Mouse (Mus musculus) naive thymus-derived CD4-positive, alpha-beta T cell, adult 2 months (primary cell): ENCODE results near the gene Fosb.

Experiments
- DNase-seq: peaks from one replicate; pipeline ENCODE4 v3.0.0-alpha.2; 2011; ENCODE audit warnings: low read depth

Fosb gene

DNA sequence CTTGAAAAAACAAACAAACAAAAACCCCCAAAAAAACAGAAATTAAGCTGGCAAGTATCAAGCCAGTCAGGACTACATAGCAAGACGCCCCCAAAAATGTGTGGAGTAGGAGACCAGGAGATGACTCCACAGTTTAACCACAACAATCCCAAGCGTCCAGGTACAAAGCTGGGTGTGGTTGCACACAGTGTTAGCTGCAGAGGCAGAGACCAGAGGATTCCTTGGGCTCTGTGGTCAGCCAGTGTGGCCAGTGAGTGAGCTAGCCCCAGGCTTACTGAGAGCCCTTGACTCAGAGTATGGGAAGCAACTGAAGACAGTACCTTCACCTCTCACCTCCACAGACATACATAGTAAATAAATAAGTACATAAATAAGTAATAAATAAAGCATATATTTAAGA is 22.1 kb upstream of the Fosb start:
- DNase-seq: no peak

DNA sequence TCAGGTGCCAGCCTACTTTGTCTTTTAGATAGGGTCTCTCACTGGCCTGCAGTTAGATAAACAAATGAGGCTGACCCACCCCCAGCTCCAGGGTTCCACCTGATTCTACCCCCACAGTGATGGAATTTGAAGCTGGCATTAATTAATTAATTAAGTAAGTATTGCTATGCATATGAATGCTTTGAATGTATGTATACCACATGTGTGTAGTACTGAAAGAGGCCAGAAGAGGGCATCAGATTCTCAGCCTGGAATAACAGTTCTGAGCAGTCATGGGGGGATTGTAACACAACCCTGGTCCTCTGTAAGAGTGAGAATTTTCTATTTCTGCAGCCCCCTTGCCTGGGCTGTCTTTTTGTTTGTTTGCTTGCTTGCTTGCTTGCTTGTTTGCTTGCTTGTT is 18.6 kb upstream of the Fosb start:
- DNase-seq: peak; percentile 60

DNA sequence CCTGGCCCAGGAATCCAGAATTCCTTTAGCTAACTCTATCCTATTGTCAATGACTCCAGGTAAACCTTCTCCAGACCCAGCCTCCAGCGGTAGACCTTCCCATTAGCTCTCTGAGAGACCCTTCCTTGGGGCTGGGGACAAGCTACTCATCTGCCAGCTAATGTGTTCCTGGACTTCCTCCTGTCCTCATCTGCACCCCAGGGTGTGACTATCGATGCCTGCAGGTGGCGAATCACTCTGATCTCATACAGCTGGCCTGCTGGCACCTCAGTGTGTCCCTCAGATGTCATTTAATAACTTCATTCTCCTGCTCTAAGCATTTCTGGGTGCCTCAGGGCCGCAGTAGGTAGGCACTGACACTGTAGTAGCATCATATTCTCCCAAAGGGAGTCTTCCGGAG is 17.9 kb upstream of the Fosb start:
- DNase-seq: no peak

DNA sequence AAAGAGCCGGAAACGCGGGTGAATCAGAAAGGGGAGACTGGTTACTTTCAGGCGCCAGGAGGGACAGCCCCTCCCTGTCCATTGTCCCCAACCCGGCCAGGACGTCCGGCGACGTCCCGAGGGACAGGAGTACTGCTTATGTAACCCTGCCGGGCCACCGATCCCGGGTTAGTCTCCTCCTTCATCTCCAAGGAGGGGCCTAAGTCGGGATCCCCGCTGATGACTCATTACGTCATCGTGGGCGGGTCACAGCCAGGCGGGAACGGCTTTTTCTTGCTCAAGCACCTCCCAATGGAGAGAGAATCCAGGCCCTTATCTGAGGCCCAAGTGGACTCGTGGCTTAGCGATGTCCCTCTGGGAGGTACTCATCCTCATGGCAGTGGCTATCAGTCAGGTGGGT is 17.3 kb upstream of the Fosb start:
- DNase-seq: peak; percentile 44

DNA sequence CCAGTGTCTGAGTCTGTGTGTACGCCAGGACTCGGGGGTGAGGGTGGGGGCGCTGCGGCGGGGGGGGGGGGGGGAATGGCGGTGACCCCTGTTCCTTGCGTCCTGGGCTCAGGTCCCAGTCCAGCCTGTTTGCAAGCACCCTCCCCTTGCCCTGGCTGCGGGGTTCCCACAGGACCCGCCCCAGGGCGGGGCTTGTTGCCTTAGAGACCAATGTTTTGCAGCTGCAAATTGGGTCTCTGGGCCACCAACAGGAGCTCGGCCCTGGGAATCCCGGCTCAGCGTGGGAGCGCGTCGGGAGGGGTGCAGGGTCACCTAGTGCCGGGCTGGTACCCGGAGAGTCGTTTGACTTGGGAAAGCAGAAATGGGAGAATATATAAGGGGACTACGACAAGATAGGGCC is 16.5 kb upstream of the Fosb start:
- peak; percentile 81 for DNase-seq

DNA sequence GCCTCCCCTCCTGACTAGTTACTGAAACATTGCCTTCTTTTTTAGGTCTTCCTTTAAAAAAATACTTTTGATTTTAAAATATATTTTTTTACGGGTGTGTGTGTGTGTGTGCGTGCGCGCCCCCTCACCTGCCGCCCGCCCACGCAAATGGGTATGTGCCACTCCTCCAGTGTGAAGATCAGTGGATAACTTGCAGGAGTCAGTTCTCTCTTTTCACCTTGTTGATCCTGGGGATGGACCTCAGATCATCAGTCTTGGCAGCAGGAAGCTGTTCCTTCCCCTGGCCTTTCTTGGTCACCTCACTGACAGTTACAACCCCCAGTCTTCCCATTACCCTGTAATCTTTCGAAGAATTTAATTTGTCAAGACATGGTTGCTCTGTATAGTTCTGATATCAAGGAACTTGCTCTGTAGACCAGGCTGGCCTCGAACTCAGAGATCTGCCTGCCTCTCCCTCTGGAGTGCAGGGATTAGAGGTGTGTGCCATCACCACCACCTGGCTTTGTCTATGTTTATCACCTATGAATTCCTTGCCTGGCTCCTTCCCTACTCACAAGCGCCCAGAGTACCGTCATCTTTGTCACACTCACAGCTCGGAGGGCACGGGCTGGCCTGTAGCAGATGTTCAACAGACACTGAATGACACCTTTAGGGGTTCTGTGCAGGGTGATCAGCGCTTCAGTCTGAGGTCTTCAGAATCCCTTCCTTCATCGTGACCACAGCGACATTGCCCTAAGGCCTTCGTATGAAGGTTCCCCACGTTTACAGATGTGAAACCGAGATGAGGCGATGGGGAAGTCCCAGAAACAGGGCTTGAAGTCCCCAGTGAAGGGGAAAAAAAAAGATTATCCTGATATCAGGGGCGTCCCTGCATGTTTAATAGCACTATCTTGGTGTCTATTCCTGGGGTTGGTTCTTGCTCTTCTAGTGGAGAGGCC is 15.7 kb upstream of the Fosb start:
- DNase-seq: peak; percentile 57

DNA sequence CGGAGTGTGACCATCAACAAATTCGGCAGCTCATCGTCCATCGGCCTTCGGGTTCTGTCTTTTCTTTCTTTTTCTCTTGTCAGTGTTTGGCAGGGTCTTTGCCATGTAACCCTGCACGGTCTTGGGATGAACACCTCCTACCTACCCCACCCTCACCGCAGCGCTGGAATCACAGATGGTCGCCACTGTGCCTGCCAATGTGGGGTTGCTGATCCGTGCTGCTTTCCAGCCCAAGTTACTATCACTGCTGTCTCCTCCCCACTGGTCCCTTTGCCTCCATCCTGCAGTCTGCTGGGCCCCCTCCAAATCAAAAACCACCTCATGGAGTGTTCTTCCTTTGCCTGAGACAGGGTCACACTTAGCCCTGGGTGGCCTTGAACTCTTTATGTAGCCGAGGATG is 14.4 kb upstream of the Fosb start:
- no peak for DNase-seq

DNA sequence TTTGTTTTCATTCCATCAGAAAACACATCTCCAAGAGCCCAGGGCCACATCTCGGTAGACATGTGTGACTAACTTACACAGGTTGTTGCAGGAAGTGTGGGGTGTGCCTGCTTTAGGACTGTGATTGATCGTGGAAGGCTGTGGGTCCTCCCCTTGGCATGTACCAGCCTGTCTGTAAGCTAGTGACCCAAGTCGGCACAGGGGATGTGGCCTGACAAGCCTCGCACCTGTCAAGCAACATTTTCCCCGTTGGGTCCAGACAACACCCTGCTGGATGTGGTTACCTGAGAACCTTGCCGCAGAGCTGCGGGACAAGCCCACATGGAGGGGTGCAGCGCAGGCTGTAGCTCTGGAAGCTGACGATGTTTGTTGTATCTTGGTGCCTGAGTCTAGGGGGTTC is 12.6 kb upstream of the Fosb start:
- DNase-seq: peak; percentile 42

DNA sequence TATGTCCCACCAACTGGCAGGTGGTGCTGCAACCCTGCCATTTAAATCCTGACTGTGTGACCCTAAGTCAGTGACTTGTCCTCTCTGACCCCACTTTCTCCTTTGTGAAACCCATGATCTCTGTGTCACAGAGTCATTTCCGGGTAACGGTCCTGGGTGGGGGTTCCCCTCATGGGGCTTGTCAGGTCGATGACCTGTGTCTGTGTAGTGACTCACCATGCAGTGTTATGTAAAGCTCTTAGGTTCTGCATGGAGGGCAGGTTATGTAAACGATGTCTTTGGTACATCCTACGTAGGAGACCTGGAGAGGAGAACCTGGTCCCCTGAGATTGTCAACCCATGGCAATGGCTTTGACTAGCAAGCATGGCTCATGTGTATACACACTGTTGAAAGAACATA is 11.6 kb upstream of the Fosb start:
- peak; percentile 67 for DNase-seq

DNA sequence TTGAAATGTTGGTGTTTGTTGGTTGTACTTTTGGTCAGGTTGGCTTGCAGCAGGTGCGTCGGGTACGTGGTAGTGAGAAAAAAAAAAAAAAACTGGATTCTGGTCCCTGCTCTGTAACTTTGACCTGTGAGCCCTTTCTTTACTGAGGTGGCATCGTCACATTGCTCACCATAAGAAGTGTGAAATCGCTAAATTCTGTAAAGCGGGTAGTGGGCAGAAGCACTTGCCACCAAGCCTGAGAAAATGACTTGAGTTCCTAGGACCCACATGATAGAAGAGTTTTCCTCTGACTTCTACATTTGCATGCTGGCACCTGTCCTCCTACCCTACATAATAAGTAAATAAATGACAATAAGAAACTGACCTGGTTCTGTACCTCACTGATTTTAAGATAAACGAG is 10.8 kb upstream of the Fosb start:
- peak; percentile 55 for DNase-seq

DNA sequence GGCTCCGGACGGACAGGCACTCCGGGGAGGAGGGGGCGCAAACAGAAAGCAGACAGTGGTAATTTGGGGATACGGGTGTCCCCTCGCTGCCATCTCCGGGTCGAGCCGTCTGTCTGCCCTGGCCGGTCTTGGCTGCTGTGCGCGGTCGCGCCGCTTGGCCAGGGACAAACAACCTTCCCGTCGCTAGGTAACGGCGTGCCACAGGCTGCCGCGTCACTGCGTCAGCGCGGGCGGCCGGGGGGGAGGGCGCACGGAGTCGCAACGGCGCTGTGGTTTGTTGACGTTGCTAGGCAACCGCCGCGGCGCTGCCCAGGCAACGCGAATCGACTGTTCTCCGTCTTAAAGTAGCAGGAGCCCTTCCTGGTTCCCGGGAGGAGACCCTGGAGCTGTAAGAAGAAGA is 10.1 kb upstream of the Fosb start:
- DNase-seq: peak; percentile 98

DNA sequence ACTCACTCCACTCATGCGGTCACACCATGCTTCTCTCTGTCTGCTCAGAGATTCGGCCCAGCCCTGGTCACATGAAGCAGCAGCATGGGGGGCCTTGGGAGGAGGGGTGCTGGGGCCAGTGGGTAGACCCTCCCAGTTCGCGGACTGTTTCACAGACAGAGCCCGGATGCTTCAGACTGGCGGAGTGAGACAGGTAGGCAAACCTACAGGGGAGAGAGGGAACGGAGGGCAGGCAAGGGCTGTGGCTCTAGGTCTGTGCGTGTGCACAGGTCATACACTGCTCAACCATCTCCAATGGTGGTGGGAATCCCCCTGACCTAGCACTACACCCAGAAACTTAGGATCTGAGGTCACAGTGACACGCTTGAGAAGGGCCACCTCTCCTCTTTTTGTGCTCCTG is 9.6 kb upstream of the Fosb start:
- no peak for DNase-seq

DNA sequence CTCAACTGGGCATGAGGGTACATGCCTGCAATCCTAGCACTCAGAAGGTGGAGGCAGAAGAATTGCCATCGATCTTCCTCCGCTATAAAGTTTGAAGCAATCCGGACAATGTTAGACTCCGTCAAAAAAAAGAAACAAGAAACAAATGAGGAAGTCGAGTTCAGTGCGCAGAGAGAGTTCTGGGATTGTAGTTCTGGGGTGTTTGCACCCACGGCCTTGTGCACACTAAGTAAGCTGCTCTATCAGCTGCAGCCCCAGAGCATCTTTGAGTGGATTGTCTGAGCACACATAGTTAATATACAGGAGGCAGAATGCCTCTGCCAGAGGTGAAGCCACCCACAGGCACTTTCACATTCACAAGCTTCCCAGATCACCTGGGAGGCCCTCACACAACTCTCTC is 8.8 kb upstream of the Fosb start:
- DNase-seq: no peak

DNA sequence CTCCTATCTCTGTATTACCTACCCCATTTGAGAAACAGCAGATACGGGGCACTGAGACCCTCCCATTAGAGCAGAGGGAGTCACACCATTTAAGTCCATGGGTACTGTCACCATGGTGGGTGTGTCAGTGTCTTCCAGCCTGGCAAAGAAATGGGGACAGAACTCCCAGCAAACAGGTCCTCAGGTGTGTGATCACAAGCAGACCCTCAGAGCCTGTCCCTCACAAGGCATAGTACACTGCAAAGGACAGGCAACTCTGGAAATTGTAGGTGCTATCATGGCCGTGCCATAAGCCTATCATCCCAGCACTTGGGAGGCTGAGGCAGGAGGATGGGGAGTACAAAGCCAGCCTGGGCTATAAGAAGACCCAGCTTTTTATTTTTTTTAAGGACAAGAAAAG is 8.3 kb upstream of the Fosb start:
- no peak for DNase-seq

DNA sequence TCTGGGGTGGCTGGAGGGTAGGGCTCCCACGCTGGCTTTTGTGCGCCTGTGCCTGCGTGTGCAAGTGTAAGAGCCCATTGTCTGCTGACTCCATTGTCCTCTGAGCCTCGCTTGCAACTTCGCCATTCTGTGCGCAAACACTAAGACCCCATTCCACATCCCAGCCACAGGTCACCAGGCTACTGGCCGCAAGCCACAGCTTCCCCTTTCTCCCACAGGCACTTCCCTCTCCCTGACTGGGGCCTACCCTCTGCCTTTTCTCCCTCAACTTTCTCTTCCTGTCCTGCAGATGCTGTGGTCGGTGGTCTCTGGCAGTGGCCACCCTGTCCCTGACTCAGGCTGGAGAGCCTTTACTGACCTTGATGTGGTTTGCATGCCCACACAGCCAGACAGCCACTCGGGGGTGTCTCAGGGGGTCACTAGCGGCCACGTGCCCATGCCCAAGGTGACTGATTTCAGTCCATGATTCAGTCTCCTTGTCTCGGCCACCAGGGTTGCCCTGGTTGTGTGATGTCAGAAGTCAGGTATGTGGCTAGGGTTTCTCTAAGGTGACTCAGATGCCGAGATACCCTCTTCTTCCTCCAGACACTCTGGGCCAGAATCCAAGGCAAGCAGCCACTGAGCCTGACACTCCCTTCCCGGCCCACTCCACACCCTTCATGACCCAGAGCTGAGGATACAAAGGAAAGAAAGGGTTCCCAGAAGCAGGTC is 6.8 kb upstream of the Fosb start:
- no peak for DNase-seq

DNA sequence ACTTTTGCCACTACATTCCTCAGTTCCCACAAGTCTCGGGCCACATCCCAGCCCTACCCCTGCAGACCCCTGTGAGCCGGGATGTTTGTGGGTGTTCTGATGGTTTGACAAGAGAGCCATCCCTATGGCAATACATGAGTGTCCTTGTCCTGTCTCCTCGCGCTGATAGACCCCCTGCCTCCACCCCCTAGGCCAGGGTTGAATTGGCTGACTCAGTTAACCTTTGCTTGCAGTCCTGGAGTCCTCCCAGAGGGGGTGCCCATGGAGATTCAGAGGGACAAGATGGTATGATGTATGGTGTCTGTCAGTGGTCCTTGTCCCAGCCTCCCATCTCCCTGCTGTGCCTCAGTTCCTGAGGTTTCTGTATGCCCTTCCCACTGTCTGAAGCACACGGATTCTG is 4.2 kb upstream of the Fosb start:
- no peak for DNase-seq

DNA sequence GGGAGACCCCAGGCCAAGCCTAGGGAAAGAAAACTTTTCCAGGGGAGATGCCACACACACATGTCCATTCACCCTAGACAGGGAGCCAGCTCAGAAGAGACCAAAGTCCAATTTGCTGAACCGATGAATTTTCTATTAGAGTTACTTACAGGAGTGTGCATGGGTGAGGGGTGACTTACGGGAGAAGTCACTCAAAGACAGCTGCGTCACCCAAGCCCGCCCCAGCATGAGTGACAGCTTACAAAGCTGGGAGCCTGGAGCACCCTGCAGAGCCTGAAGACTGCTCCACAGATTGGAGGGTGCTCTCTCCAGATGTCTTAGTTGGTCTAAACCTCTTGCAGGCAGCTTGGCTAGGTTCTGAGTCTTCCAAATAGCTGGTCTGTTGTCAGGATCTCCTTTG is 2.1 kb upstream of the Fosb start:
- DNase-seq: no peak

DNA sequence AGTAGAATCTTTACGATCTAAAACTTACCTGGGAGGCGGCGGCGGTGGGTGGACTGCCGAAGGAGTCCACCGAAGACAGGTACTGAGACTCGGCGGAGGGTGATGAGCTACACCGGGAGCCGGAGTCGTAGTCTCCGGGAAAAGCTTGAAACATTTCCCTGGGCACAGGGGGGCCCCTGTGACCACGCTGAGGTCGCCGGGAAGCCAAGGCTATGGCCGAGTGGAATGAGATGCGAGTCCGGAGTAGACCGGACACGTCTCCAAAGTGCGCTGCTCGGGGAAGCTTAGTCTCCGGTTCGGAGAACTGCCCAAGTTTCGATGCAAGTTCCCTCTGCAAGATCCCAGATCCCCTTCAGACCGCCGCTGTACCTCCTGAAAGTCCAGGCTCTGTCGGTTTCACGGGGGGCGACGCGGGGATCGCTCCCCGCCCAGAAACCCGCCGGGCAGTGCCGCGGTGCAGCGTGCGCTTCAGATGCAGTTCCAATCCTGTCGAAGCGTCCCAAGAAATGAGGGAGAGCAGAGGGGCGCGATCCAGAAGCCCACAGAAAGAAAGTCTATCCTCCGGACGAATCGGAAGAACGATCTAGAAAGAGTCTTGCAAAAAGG is 470 bp downstream of the Fosb start:
- DNase-seq: peak; percentile 67

DNA sequence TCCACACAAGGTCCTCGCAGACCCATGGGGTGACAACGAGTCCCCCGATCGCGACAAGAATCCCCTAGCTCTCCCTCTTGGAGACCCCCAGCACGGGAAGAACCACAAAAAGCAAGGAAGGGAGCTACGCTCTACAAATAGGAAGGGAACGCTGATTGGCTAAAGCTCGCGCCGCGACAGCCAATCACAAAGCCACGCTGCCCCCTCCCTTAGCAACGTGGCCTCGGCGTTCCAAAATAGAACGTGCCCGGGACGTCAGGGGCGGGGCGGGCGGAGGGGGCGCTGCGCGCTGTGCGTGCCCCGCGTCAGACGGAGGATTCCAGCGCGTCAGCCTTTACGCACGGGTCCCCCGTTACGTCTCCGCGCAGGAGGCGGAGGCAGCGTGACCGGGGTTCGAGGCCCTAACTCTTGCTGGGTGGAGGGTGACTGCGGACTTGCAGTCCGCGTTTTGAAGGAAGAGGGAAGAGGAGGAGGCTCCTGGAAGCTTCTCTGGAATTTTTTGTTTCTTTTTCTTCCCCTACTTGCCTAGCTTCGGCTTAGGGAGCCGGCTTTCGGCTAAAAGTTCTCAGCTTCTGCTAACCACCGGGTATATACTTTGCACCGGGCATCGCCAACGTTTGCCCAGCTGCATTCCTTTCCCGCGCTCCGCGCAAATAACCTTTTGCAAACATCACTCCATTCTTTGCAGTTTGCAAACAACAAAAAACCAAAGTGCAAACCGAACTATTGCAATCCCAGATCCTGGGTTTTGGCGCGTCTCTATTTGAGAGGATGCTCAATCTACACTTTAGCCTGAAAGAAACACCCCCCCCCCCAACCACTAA is 1.2 kb downstream of the Fosb start:
- DNase-seq: peak; percentile 95

DNA sequence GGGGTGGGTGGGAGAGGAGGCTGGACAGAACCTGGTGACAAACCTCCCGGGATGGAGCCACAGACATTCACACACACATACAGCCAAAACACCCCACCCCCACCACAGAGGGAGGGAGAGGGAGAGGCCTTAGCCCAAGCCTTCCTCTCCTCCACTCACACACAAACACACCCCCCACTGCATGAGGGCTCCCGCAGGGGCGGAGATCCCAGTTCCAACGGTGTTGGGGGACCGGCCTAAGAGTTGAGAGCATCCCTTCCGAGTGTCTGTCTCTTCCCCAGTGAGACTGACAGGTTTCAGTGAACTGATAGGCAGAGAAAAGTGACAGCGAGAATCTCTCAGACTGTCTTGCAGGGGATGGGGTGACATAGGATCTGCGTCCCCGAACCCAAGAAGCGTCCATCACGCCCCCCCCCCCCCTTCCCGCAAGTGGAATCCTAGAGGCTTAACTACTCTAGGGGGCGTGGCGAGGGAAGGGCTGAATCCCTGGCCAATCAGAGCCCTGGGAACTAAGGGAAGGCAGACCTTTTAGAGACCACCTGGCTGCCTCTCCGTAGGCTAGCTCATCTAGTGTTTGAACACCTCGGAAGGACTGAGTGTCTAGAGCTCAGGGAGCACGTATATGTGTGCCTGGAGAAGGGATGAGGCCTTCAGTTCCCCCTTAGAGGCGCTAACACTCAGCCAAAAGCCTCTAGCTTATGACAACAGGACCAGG is 2.0 kb downstream of the Fosb start:
- DNase-seq: no peak
